Mouse (Mus musculus) cerebellum, adult 11-12 months (tissue): ENCODE measurements at regions not wholly inside any gene's neighbourhood (a gene's known extent, or its start where the extent isn't known, plus 50 kb on each side); places are given as distances from the start of the nearest gene placed in this dataset.

Experiments used
- DNase-seq: peaks from one replicate; pipeline ENCODE4 v3.0.0; 2022

DNA sequence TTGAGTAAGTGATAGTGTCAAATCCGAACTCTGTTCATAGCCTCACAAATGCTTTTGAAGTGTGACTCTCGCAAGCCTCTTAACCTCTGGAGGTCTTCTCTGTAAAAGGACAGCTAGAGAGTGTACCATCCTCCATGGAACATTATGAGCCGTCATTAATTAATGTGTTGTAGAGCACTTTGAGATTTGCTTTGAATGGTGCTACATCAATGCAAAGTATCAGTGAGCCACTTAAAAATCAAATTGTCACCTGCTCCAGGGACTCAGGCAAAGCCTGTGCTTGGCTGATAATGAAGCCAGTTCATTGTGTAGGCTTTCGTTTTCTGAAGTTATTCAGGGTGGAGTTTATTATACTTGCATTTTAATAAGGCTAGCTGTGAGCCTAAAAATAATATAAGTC lies 801.8 kb upstream of the B3galt2 start:
- no peak for DNase-seq

DNA sequence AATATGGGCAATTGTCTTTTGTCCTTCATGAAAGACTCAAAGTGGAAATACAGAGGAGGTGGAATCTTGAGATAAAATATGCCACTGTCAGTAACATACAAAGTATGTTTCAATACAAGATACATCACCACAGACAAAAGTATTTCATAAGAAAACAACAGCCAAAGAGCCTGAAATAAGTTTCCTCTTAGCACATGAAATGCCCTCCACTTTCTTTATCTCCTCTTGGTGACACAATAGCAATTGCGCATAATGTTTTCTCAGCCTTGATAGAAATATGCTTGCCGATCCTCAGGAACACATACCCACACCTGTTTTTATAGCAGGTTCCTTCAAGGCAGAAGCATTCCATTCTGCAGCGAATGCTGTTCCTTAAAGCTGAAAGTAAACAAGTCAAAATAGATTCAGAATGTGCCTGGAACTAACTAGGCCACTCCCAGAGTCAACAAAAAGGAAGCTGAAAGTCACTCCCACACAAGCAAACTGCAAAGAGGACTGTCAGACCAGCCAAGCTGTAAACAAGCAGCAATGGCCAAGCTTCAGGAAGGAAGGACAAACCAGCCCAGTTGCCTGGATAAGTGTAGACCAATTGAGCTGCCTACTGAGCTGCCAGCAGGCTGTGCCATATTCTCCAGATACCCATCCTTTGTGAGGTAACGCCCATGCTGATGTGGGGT lies 773.3 kb upstream of the B3galt2 start:
- no peak for DNase-seq

GRCm38 (mm10) chr1:142891842-142892241 lies 748.6 kb upstream of the B3galt2 start:
- no peak for DNase-seq

GRCm38 (mm10) chr1:142893156-142893555 lies 747.3 kb upstream of the B3galt2 start:
- no peak for DNase-seq

GRCm38 (mm10) chr1:142894145-142894544 lies 746.3 kb upstream of the B3galt2 start:
- no peak for DNase-seq

- no peak for DNase-seq
Observed at GRCm38 (mm10) chr1:142895081-142895480, 745.4 kb upstream of the B3galt2 start.

GRCm38 (mm10) chr1:142909907-142910306 lies 730.6 kb upstream of the B3galt2 start:
- DNase-seq, result no peak

- DNase-seq, result no peak
Observed at GRCm38 (mm10) chr1:142956686-142957085, 683.8 kb upstream of the B3galt2 start.

DNA sequence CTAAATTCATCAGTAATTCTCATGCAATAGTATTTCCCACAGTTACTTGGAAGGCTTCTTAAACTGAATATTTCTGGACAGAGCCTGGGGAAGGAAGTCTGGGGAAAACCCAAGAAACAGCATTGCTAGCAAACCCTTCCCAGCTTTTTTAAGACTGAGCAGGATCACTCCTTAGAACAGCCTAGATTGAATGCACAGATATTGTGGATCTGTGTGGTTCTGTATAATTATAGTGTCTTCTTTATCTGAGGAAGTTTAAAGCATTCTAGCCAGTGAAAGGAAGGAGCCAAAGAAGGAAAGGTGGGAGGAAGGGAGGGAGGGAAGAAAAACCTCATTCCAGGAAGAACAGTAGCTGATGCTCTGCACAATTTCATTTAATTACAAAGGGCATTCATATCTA lies 669.0 kb upstream of the B3galt2 start:
- no peak for DNase-seq

GRCm38 (mm10) chr1:142973387-142973786 lies 667.1 kb upstream of the B3galt2 start:
- no peak for DNase-seq

- DNase-seq, result no peak
Observed at GRCm38 (mm10) chr1:142982994-142983393, 657.5 kb upstream of the B3galt2 start.

- no peak for DNase-seq
Observed at GRCm38 (mm10) chr1:142983641-142984040, 656.8 kb upstream of the B3galt2 start.

DNA sequence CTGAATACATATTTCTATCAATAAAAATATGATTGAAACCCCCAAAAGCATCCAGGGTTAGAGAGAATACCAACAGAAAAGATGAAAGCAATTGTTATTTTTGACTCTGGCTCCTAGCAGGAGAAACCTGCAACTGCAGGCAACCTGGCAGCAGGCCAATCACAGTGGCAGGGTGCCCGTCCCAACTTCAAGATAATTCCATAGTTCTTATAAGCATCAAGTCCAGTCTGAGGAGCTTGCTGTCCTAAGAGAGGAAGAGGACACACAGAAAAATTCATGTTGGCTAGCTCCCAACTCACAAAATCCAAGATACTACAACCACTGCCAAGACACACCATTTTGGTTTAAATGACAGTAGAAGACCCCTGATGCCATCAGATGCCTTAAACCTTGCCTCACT lies 654.9 kb upstream of the B3galt2 start:
- no peak for DNase-seq

- DNase-seq, result no peak
Observed at GRCm38 (mm10) chr1:143000216-143000615, 640.2 kb upstream of the B3galt2 start.

DNA sequence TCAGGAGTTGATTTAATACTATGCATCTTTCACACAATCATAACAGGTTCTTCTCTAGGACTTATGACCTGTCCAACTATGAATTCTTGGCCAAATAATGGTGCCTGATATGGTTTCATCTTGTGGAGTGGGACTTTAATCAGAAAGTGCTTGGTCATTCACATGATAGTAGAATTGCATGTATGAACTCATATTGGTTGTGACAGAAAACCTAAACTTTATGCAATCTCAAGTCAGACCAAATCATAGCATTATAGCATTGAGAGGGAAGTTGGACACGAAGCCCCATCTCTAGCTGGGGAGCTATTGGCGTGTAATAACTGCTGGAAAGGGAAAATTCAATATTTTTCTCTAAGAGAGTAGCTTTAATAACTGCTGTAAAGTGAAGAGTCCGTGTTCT lies 639.4 kb upstream of the B3galt2 start:
- no peak for DNase-seq

- no peak for DNase-seq
Observed at GRCm38 (mm10) chr1:143006045-143006444, 634.4 kb upstream of the B3galt2 start.

GRCm38 (mm10) chr1:143019982-143020381 lies 620.5 kb upstream of the B3galt2 start:
- no peak for DNase-seq

DNA sequence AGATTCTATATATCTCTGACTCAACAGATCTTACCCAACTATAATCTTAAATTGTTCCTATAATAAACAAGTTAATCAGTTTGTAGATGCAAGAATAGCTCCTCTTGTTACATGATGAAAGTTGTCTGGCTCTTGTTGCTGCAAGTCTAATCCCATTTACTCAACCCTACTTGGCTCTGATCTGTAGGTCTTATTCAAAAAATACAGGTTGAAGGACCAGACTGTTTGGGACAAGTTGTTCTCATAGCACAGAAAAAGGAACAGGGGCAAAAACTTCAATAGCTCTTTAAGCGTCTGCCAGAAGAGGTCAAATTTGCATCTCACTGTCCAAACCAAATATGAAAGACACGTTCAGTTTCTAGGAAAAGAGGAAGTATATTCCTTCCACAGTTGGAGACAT lies 587.3 kb upstream of the B3galt2 start:
- no peak for DNase-seq

GRCm38 (mm10) chr1:143053599-143053998 lies 586.9 kb upstream of the B3galt2 start:
- peak; percentile 3 for DNase-seq

DNA sequence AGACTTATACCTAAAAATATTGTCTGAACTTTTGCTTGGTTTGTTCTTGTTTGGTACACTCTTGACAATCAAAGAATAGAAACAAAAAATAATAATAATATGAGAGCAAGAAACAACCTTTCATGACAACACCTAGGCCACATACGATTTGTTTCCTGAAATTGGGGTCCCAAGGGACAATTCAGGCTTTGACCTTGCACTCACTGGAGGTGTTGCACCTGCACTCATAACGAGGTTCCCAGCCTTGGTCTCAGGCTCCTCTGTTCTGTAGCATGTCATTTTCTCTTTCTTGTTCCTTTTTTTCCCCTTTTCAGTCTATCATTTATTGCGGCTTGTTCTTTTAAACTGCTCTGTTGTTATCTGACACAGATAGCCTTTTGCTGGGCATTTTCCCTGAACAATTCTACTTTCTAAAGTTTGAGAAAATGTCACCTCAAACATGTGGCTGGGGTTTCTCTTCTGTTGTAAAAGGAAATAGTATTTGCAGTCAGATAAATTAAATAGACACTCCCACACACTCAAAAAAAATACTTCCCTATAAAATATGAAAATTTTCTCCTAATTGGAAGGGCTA lies 585.9 kb upstream of the B3galt2 start:
- no peak for DNase-seq

- no peak for DNase-seq
Observed at GRCm38 (mm10) chr1:143060698-143061576, 579.5 kb upstream of the B3galt2 start.

GRCm38 (mm10) chr1:143065493-143065892 lies 575.0 kb upstream of the B3galt2 start:
- no peak for DNase-seq

DNA sequence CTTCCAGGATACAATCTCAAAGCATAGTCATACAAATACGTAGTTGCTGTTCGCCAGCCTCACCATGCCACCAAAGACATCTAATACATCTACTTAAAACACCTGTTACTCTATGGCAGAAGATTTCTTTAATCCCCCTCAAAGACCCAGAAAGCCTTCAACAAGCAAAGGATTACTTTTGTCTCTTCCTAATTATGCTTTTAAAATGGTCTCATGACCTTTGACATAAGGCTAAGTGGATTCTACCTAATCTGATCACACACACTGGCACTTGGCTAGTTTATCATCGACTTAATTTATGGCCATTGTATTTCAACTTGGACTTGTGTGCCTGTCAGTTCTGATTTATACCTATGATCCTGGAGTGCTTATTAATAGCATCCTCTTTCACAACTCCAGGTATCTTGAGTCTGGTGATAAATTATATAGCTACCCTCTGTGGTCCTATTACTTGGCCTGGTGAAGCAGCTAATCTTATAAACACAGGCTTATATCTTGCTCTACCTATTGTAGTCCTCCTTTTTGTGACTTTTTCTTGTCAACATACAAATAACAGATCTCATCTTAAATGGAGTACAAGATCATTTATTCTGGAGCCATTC lies 568.6 kb upstream of the B3galt2 start:
- DNase-seq, result no peak

GRCm38 (mm10) chr1:143074999-143075398 lies 565.5 kb upstream of the B3galt2 start:
- DNase-seq, result no peak
